Mouse (Mus musculus): ENCODE results near the gene Iqgap2. TPM values are rescaled to one million over a fixed set of nuclear protein-coding genes. Genes with fewer than 3 reads are reported as not detected.

Gene Iqgap2
- polyA plus RNA-seq, 1 experiment, result 18.5 TPM

GRCm38 (mm10) chr13:95779261-95779660 lies 112.5 kb downstream of the Iqgap2 start:
- Histone ChIP-seq H3K4me1 (ENCODE audit: control insufficient read depth, insufficient read depth, low read length) (no peaks in the 10 kb centered on the region), H3K9ac (ENCODE audit: low read depth, poor library complexity, severe bottlenecking) (no peak overlapping the region), H3K9me3 (replicated peaks; ENCODE audit: control insufficient read depth, insufficient read depth, low read length, poor library complexity, severe bottlenecking) (no peaks in the 10 kb centered on the region), H3K36me3 (ENCODE audit: control insufficient read depth, insufficient read depth, low read length, poor library complexity, severe bottlenecking) (no peaks in the 10 kb centered on the region), H3K4me3 (ENCODE audit: low read depth, low read length) (no peak overlapping the region), H3K27me3 (ENCODE audit: control insufficient read depth, insufficient read depth, low read length, poor library complexity, severe bottlenecking) (no peaks in the 10 kb centered on the region), H3K27ac (ENCODE audit: insufficient read depth, low read length) (no peak overlapping the region)
- TF ChIP-seq POLR2A (IDR thresholded peaks at IDR 0.05; ENCODE audit: insufficient read depth, low read length) (no peak), EP300 (IDR thresholded peaks at IDR 0.05; ENCODE audit: insufficient read depth, low read depth, low read length) (no peak), CTCF (IDR thresholded peaks at IDR 0.05; ENCODE audit: low read depth, low read length) (no peak)

DNA sequence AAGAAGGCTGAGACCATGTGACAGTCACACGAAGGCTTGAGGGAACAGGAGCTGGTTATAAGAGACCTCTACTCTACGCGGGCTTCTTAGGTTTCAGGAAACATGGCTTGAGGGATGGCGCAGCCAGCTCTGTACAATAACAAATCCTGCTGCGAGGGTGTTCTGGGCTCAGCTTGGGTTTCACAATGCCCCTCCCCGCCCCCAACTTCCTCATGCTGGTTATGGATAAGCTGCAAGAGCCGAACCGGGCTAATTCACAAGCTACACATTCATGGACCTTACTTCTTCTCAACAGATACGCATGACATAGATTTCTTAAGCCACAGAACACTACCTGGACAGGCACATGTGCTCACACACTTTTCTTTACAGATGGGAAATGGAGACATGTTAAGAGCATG lies 113.0 kb downstream of the Iqgap2 start:
- H3K27me3 ChIP-seq (ENCODE audit: control insufficient read depth, insufficient read depth, low read length, poor library complexity, severe bottlenecking), result no peaks in the 10 kb centered on the region
- H3K4me1 ChIP-seq (ENCODE audit: control insufficient read depth, insufficient read depth, low read length), result no peaks in the 10 kb centered on the region
- no peak overlapping the region for H3K9ac ChIP-seq (ENCODE audit: low read depth, poor library complexity, severe bottlenecking)
- no peak overlapping the region for H3K4me3 ChIP-seq (ENCODE audit: low read depth, low read length)
- TF ChIP-seq CTCF (IDR thresholded peaks at IDR 0.05; ENCODE audit: low read depth, low read length) (no peak), EP300 (IDR thresholded peaks at IDR 0.05; ENCODE audit: insufficient read depth, low read depth, low read length) (no peak), POLR2A (IDR thresholded peaks at IDR 0.05; ENCODE audit: insufficient read depth, low read length) (no peak)
- H3K9me3 ChIP-seq (replicated peaks; ENCODE audit: control insufficient read depth, insufficient read depth, low read length, poor library complexity, severe bottlenecking), result no peaks in the 10 kb centered on the region
- H3K27ac ChIP-seq (ENCODE audit: insufficient read depth, low read length), result no peak overlapping the region
- no peaks in the 10 kb centered on the region for H3K36me3 ChIP-seq (ENCODE audit: control insufficient read depth, insufficient read depth, low read length, poor library complexity, severe bottlenecking)

DNA sequence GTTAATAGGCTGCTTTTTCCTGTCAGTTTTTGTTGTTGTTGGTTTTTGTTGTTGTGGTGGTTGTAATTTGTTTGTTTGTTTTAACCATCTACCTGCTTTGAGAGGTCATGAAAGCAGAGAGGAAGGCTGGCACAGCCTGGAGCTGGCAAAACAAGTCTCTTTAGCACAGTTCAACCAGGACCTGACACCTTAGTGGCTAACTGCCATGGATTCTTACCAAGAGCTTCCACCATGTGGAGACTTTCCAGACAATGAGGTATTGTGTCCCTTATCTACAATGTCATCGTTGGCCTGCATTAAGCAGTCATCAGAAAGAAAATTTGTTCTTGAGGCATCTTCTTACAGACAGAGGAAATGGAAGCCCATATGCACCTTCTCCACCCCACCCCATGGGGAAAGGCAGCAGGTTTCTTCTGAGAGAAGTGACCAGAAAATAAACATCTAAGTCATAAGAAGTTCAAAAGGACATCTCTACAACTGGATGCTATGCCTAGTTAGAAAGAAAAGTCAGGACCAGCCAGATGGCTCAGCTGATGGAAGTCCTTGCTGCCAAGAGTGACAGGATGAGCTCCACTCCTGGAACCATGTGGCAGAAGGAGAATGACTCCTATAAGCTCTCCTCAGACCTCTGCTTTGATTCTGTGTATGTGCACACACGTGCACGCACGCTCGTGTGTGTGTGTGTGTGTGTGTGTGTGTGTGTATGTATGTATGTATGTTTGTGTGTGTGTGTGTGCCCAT lies 113.9 kb downstream of the Iqgap2 start:
- H3K9ac ChIP-seq (ENCODE audit: low read depth, poor library complexity, severe bottlenecking), result no peak overlapping the region
- no peaks in the 10 kb centered on the region for H3K9me3 ChIP-seq (replicated peaks; ENCODE audit: control insufficient read depth, insufficient read depth, low read length, poor library complexity, severe bottlenecking)
- H3K27ac ChIP-seq (ENCODE audit: insufficient read depth, low read length), result no peak overlapping the region
- no peaks in the 10 kb centered on the region for H3K27me3 ChIP-seq (ENCODE audit: control insufficient read depth, insufficient read depth, low read length, poor library complexity, severe bottlenecking)
- H3K36me3 ChIP-seq (ENCODE audit: control insufficient read depth, insufficient read depth, low read length, poor library complexity, severe bottlenecking), result no peaks in the 10 kb centered on the region
- TF ChIP-seq CTCF (IDR thresholded peaks at IDR 0.05; ENCODE audit: low read depth, low read length) (no peak), POLR2A (IDR thresholded peaks at IDR 0.05; ENCODE audit: insufficient read depth, low read length) (no peak), EP300 (IDR thresholded peaks at IDR 0.05; ENCODE audit: insufficient read depth, low read depth, low read length) (no peak)
- H3K4me3 ChIP-seq (ENCODE audit: low read depth, low read length), result no peak overlapping the region
- H3K4me1 ChIP-seq (ENCODE audit: control insufficient read depth, insufficient read depth, low read length), result no peaks in the 10 kb centered on the region

DNA sequence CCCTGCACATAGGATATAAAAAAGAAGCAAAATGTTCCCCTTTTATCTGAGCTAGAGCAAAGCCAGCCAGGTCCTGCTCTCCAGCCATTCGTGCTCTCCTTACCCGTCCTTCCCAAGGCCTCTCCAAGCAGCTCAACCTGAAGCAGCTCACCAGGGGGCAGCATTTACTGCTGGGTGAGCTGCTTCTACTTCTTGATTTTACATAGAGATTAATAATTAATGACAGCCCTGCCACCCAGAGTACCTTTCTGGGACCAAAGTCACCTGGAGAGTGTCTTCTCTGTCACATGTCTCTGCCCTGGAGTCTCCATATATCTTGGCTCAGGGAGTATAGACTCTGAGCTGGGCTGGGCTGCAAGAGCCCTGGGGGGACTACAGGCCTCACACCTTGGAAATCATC lies 114.5 kb downstream of the Iqgap2 start:
- Histone ChIP-seq H3K4me1 (ENCODE audit: control insufficient read depth, insufficient read depth, low read length) (no peaks in the 10 kb centered on the region), H3K4me3 (ENCODE audit: low read depth, low read length) (no peak overlapping the region), H3K27me3 (ENCODE audit: control insufficient read depth, insufficient read depth, low read length, poor library complexity, severe bottlenecking) (no peaks in the 10 kb centered on the region), H3K27ac (ENCODE audit: insufficient read depth, low read length) (no peak overlapping the region), H3K9me3 (replicated peaks; ENCODE audit: control insufficient read depth, insufficient read depth, low read length, poor library complexity, severe bottlenecking) (no peaks in the 10 kb centered on the region), H3K36me3 (ENCODE audit: control insufficient read depth, insufficient read depth, low read length, poor library complexity, severe bottlenecking) (no peaks in the 10 kb centered on the region), H3K9ac (ENCODE audit: low read depth, poor library complexity, severe bottlenecking) (no peak overlapping the region)
- TF ChIP-seq EP300 (IDR thresholded peaks at IDR 0.05; ENCODE audit: insufficient read depth, low read depth, low read length), result no peak
- no peak for TF ChIP-seq POLR2A (IDR thresholded peaks at IDR 0.05; ENCODE audit: insufficient read depth, low read length)
- TF ChIP-seq CTCF (IDR thresholded peaks at IDR 0.05; ENCODE audit: low read depth, low read length), result peak; percentile 51

- Histone ChIP-seq H3K9ac (ENCODE audit: low read depth, poor library complexity, severe bottlenecking) (no peak overlapping the region), H3K27ac (ENCODE audit: insufficient read depth, low read length) (no peak overlapping the region), H3K9me3 (replicated peaks; ENCODE audit: control insufficient read depth, insufficient read depth, low read length, poor library complexity, severe bottlenecking) (no peaks in the 10 kb centered on the region), H3K27me3 (ENCODE audit: control insufficient read depth, insufficient read depth, low read length, poor library complexity, severe bottlenecking) (no peaks in the 10 kb centered on the region), H3K36me3 (ENCODE audit: control insufficient read depth, insufficient read depth, low read length, poor library complexity, severe bottlenecking) (no peaks in the 10 kb centered on the region), H3K4me1 (ENCODE audit: control insufficient read depth, insufficient read depth, low read length) (no peaks in the 10 kb centered on the region), H3K4me3 (ENCODE audit: low read depth, low read length) (no peak overlapping the region)
- no peak for TF ChIP-seq CTCF (IDR thresholded peaks at IDR 0.05; ENCODE audit: low read depth, low read length)
- no peak for TF ChIP-seq POLR2A (IDR thresholded peaks at IDR 0.05; ENCODE audit: insufficient read depth, low read length)
These were observed 116.6 kb downstream of the Iqgap2 start for GRCm38 (mm10) chr13:95774966-95775696.

DNA sequence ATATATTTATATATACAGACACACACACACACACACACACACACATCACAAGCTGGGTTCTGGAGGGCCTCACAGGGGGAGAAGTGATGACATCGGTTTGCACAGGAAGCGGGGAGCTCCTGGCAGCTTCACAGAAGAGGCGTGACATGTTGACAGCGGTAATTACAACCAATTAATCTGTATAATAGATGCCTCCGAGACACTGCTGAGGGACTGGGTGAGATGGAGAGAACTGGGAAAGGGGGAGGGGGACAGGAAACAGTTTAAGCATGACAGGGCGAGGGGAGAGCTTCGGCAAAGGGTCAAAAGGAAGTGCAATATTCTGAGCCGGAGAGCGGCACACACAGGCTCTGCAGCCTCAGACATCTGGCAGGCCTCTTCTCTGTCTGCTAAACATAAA lies 126.7 kb downstream of the Iqgap2 start:
- TF ChIP-seq EP300 (IDR thresholded peaks at IDR 0.05; ENCODE audit: insufficient read depth, low read depth, low read length) (no peak), CTCF (IDR thresholded peaks at IDR 0.05; ENCODE audit: low read depth, low read length) (no peak), POLR2A (IDR thresholded peaks at IDR 0.05; ENCODE audit: insufficient read depth, low read length) (no peak)
- Histone ChIP-seq H3K9ac (ENCODE audit: low read depth, poor library complexity, severe bottlenecking) (no peak overlapping the region), H3K4me3 (ENCODE audit: low read depth, low read length) (no peak overlapping the region), H3K4me1 (ENCODE audit: control insufficient read depth, insufficient read depth, low read length) (no peaks in the 10 kb centered on the region), H3K27me3 (ENCODE audit: control insufficient read depth, insufficient read depth, low read length, poor library complexity, severe bottlenecking) (no peaks in the 10 kb centered on the region), H3K27ac (ENCODE audit: insufficient read depth, low read length) (no peak overlapping the region), H3K9me3 (replicated peaks; ENCODE audit: control insufficient read depth, insufficient read depth, low read length, poor library complexity, severe bottlenecking) (no peaks in the 10 kb centered on the region), H3K36me3 (ENCODE audit: control insufficient read depth, insufficient read depth, low read length, poor library complexity, severe bottlenecking) (no peaks in the 10 kb centered on the region)
